In the genomic region with DNA sequence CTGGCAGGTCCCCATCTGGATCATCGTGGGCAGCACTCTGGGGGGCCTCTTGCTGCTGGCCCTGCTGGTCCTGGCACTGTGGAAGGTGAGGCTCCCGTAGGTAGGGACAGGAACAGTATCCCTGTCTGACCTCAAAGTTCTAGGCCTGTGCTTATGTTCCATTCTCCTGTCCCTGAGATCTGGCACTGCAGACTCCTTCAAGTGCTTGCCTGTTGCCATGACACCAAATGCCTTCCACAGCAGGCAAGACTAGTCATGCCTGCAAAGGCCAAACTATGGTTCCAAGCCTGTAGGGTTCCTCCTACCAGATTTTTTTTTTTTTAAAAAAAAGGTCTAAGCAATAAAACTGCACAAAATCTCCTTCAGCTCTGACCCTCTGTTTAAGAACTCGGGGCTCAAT, we compare ENCODE assay signal across 9 mouse cellular contexts. TPM values are rescaled to one million over a fixed set of nuclear protein-coding genes. Genes with fewer than 3 reads are reported as not detected.
A peak's percentile ranks its signal among the peaks of the same experiment; 100 is the strongest.
DNase-seq lines count a peak whose midpoint lies in the region; ATAC-seq and TF ChIP-seq lines count a peak whose summit lies in the region.
"Had no signal": no experiment of that assay in that cellular context is flagged by ENCODE, and none has a peak within 500 bp of the region (broad histone marks: within the 10 kb centered on the region; RNA-seq: fewer than 3 reads in every experiment).

No protein-coding gene starts in this region.

- WGBS in forebrain, embryonic 15.5 days, result 55% methylated on average over 3 of the region's 3 CpGs
- WGBS in forebrain, embryonic 11.5 days, result 69% methylated on average over 3 of the region's 3 CpGs
- 50% methylated on average over 3 of the region's 3 CpGs for WGBS in midbrain, embryonic 10.5 days
- 37% methylated on average over 3 of the region's 3 CpGs for WGBS in midbrain, embryonic 16.5 days
- WGBS in midbrain, postnatal 0 days, result 41% methylated on average over 3 of the region's 3 CpGs
- 66% methylated on average over 3 of the region's 3 CpGs for WGBS in liver, embryonic 11.5 days

- H3K4me2 ChIP-seq in forebrain, embryonic 15.5 days (replicated peaks), result no peak overlapping the region
- H3K4me2 ChIP-seq in forebrain, embryonic 11.5 days (ENCODE audit: low read depth, low read length, severe bottlenecking), result no peak overlapping the region
- no peak overlapping the region for H3K4me2 ChIP-seq in midbrain, embryonic 16.5 days (ENCODE audit: low read length)
- H3K4me2 ChIP-seq in midbrain, postnatal 0 days (ENCODE audit: low read depth, low read length, poor library complexity, severe bottlenecking), result no peak overlapping the region
- no peak overlapping the region for H3K4me2 ChIP-seq in liver, embryonic 11.5 days

- ATAC-seq in forebrain, embryonic 15.5 days (replicated peaks), result no peak
- no peak for ATAC-seq in forebrain, embryonic 11.5 days (replicated peaks; ENCODE audit: low FRiP score)
- no peak for ATAC-seq in midbrain, embryonic 16.5 days
- no peak for ATAC-seq in midbrain, postnatal 0 days (ENCODE audit: low FRiP score)
- ATAC-seq in frontal cortex, adult (ENCODE audit: low TSS enrichment), result no peak
- ATAC-seq in liver, embryonic 11.5 days (replicated peaks; ENCODE audit: low FRiP score), result no peak

- no peak for TF ChIP-seq CTCF in midbrain, postnatal 0 days (IDR thresholded peaks at IDR 0.05)

- no peaks in the 10 kb centered on the region for H3K36me3 ChIP-seq in forebrain, embryonic 15.5 days
- no peaks in the 10 kb centered on the region for H3K36me3 ChIP-seq in forebrain, embryonic 11.5 days (ENCODE audit: control insufficient read depth, insufficient read depth, low read length)
- H3K36me3 ChIP-seq in midbrain, embryonic 10.5 days, result no peaks in the 10 kb centered on the region
- no peaks in the 10 kb centered on the region for H3K36me3 ChIP-seq in midbrain, embryonic 16.5 days (ENCODE audit: control insufficient read depth, insufficient read depth, low read length)
- H3K36me3 ChIP-seq in midbrain, postnatal 0 days (ENCODE audit: insufficient read depth, low read length), result no peaks in the 10 kb centered on the region
- H3K36me3 ChIP-seq in liver, embryonic 11.5 days (ENCODE audit: control insufficient read depth, insufficient read depth, low read length), result no peaks in the 10 kb centered on the region

- no peaks in the 10 kb centered on the region for H3K9me3 ChIP-seq in forebrain, embryonic 15.5 days
- no peaks in the 10 kb centered on the region for H3K9me3 ChIP-seq in forebrain, embryonic 11.5 days (ENCODE audit: control insufficient read depth, low read length)
- H3K9me3 ChIP-seq in midbrain, embryonic 10.5 days (replicated peaks), result no peaks in the 10 kb centered on the region
- H3K9me3 ChIP-seq in midbrain, embryonic 16.5 days (replicated peaks; ENCODE audit: control insufficient read depth, low read length, poor library complexity, severe bottlenecking), result no peaks in the 10 kb centered on the region
- no peaks in the 10 kb centered on the region for H3K9me3 ChIP-seq in midbrain, postnatal 0 days (ENCODE audit: low read length)
- H3K9me3 ChIP-seq in liver, embryonic 11.5 days (ENCODE audit: control insufficient read depth, low read length), result no peaks in the 10 kb centered on the region

- H3K27ac ChIP-seq in forebrain, embryonic 15.5 days (replicated peaks), result peak overlapping the region; percentile 72
- no peak overlapping the region for H3K27ac ChIP-seq in forebrain, embryonic 11.5 days (ENCODE audit: low read depth, low read length)
- peak overlapping the region; percentile 58 for H3K27ac ChIP-seq in midbrain, embryonic 10.5 days (replicated peaks)
- H3K27ac ChIP-seq in midbrain, embryonic 16.5 days (ENCODE audit: low read length), result no peak overlapping the region
- H3K27ac ChIP-seq in midbrain, postnatal 0 days (ENCODE audit: low read depth, low read length), result no peak overlapping the region
- H3K27ac ChIP-seq in liver, embryonic 11.5 days (ENCODE audit: low read depth, low read length), result no peak overlapping the region

- no peaks in the 10 kb centered on the region for H3K27me3 ChIP-seq in forebrain, embryonic 15.5 days
- no peaks in the 10 kb centered on the region for H3K27me3 ChIP-seq in forebrain, embryonic 11.5 days (ENCODE audit: control insufficient read depth, insufficient read depth, low read length)
- H3K27me3 ChIP-seq in midbrain, embryonic 10.5 days (ENCODE audit: low read depth, poor library complexity, severe bottlenecking), result no peaks in the 10 kb centered on the region
- H3K27me3 ChIP-seq in midbrain, embryonic 16.5 days (ENCODE audit: control insufficient read depth, insufficient read depth, low read depth, low read length), result no peaks in the 10 kb centered on the region
- H3K27me3 ChIP-seq in midbrain, postnatal 0 days (ENCODE audit: insufficient read depth, low read length), result no peaks in the 10 kb centered on the region
- H3K27me3 ChIP-seq in liver, embryonic 11.5 days (replicated peaks; ENCODE audit: control insufficient read depth, insufficient read depth, low read length), result no peaks in the 10 kb centered on the region

- H3K4me3 ChIP-seq in forebrain, embryonic 15.5 days, result no peak overlapping the region
- H3K4me3 ChIP-seq in forebrain, embryonic 11.5 days (ENCODE audit: low read depth, low read length), result no peak overlapping the region
- no peak overlapping the region for H3K4me3 ChIP-seq in midbrain, embryonic 10.5 days
- no peak overlapping the region for H3K4me3 ChIP-seq in midbrain, embryonic 16.5 days (ENCODE audit: low read depth, low read length)
- no peak overlapping the region for H3K4me3 ChIP-seq in midbrain, postnatal 0 days (ENCODE audit: low read depth, low read length)
- no peak overlapping the region for H3K4me3 ChIP-seq in liver, embryonic 11.5 days (ENCODE audit: low read depth, low read length)

- DNase-seq in forebrain, embryonic 11.5 days (ENCODE audit: low spot score), result no peak
- no peak for DNase-seq in midbrain, embryonic 10.5 days (ENCODE audit: low spot score)
- peak; percentile 24 for DNase-seq in kidney, adult 9 months
- peak; percentile 54 for DNase-seq in midbrain, postnatal 0 days (ENCODE audit: low spot score)
- DNase-seq in liver, embryonic 11.5 days (ENCODE audit: low spot score), result no peak
- DNase-seq: right cerebral cortex, postnatal 14 days had no signal

- no peak overlapping the region for H3K9ac ChIP-seq in forebrain, embryonic 15.5 days (replicated peaks)
- no peak overlapping the region for H3K9ac ChIP-seq in forebrain, embryonic 11.5 days (ENCODE audit: low read length)
- no peak overlapping the region for H3K9ac ChIP-seq in midbrain, embryonic 16.5 days (ENCODE audit: low read depth, low read length)
- H3K9ac ChIP-seq in midbrain, postnatal 0 days (replicated peaks; ENCODE audit: low read length, poor library complexity, severe bottlenecking), result no peak overlapping the region
- no peak overlapping the region for H3K9ac ChIP-seq in liver, embryonic 11.5 days (ENCODE audit: low read depth, low read length)

- H3K4me1 ChIP-seq in forebrain, embryonic 15.5 days, result peaks cover 32% of the 10 kb centered on the region
- no peaks in the 10 kb centered on the region; the same call in 1 of the 2 replicates for H3K4me1 ChIP-seq in forebrain, embryonic 11.5 days (replicated peaks; ENCODE audit: control insufficient read depth, insufficient read depth, low read length)
- peaks cover 31% of the 10 kb centered on the region for H3K4me1 ChIP-seq in midbrain, embryonic 10.5 days
- H3K4me1 ChIP-seq in midbrain, embryonic 16.5 days (ENCODE audit: control insufficient read depth, insufficient read depth, low read length), result peaks cover 20% of the 10 kb centered on the region
- H3K4me1 ChIP-seq in midbrain, postnatal 0 days (ENCODE audit: insufficient read depth, low read length), result peaks cover 10% of the 10 kb centered on the region
- peaks cover 11% of the 10 kb centered on the region for H3K4me1 ChIP-seq in liver, embryonic 11.5 days (replicated peaks; ENCODE audit: control insufficient read depth, insufficient read depth, low read length)

RNA-seq across cellular contexts. Expression of a gene that starts 29.8 kb away (rescaled TPM):
- polyA plus RNA-seq in forebrain, embryonic 15.5 days (2015; fragmentation: Nextera tagmentation; extraction: Ambion mirVana), result 44.1 and 49.0 TPM in 2 replicates
- 55.0 and 58.3 TPM in 2 replicates for polyA plus RNA-seq in forebrain, embryonic 11.5 days (2014; fragmentation: Nextera tagmentation; extraction: Ambion mirVana)
- polyA plus RNA-seq in midbrain, embryonic 10.5 days (2016; fragmentation: Nextera tagmentation; extraction: Ambion mirVana), result 34.5 and 41.0 TPM in 2 replicates
- polyA plus RNA-seq in midbrain, embryonic 16.5 days (2015; fragmentation: Nextera tagmentation; extraction: Ambion mirVana), result 64.5 and 69.3 TPM in 2 replicates
- total RNA-seq in midbrain, postnatal 0 days (2014; rRNA removed), result 193 and 233 TPM in 2 replicates
- polyA plus RNA-seq in midbrain, postnatal 0 days (2015; fragmentation: Nextera tagmentation; extraction: Ambion mirVana), result 36.5 and 42.0 TPM in 2 replicates
- 30.4 and 33.6 TPM in 2 replicates for polyA plus RNA-seq in liver, embryonic 11.5 days (2014; fragmentation: Nextera tagmentation; extraction: Ambion mirVana)

RNA-seq across cellular contexts. Expression of a gene that starts 56.6 kb away (rescaled TPM):
- polyA plus RNA-seq in forebrain, embryonic 15.5 days (2015; fragmentation: Nextera tagmentation; extraction: Ambion mirVana), result 5.4 and 5.9 TPM in 2 replicates
- 14.5 and 17.8 TPM in 2 replicates for polyA plus RNA-seq in forebrain, embryonic 11.5 days (2014; fragmentation: Nextera tagmentation; extraction: Ambion mirVana)
- polyA plus RNA-seq in midbrain, embryonic 10.5 days (2016; fragmentation: Nextera tagmentation; extraction: Ambion mirVana), result 10.2 and 13.3 TPM in 2 replicates
- 4.1 and 5.1 TPM in 2 replicates for polyA plus RNA-seq in midbrain, embryonic 16.5 days (2015; fragmentation: Nextera tagmentation; extraction: Ambion mirVana)
- 13.2 and 14.2 TPM in 2 replicates for total RNA-seq in midbrain, postnatal 0 days (2014; rRNA removed)
- polyA plus RNA-seq in midbrain, postnatal 0 days (2015; fragmentation: Nextera tagmentation; extraction: Ambion mirVana), result 7.3 and 7.4 TPM in 2 replicates
- 32.2 and 34.3 TPM in 2 replicates for polyA plus RNA-seq in liver, embryonic 11.5 days (2014; fragmentation: Nextera tagmentation; extraction: Ambion mirVana)

Comparison
In these comparisons a context has a peak if more than half of its experiments do, and no peak if none do; other contexts are left out.
1. H3K27ac ChIP-seq: peak in forebrain, embryonic 15.5 days (single experiment) and midbrain, embryonic 10.5 days (single experiment); none in forebrain, embryonic 11.5 days (single experiment), midbrain, embryonic 16.5 days (single experiment), midbrain, postnatal 0 days (single experiment) and liver, embryonic 11.5 days (single experiment).
2. DNase-seq: peak in kidney, adult 9 months (single experiment) and midbrain, postnatal 0 days (single experiment); none in forebrain, embryonic 11.5 days (single experiment), midbrain, embryonic 10.5 days (single experiment) and liver, embryonic 11.5 days (single experiment).